Mouse (Mus musculus) kidney, postnatal 25 days (tissue): Measurements from ENCODE around the gene Etv6.
A peak's percentile ranks its signal among the peaks of the same experiment; 100 is the strongest.

Experiments
- DNase-seq, 2 experiments: peaks; one replicate each; pipeline ENCODE4 v3.0.0; 2021; ENCODE audit warnings: mixed read lengths in 2 of 2

Etv6 gene

GRCm38 (mm10) chr6:134262911-134263607 lies 227.6 kb downstream of the Etv6 start:
- peak in 1 of 2 experiments; percentile 24 for DNase-seq

GRCm38 (mm10) chr6:134273884-134274283 lies 238.4 kb downstream of the Etv6 start:
- no peak for DNase-seq

GRCm38 (mm10) chr6:134276954-134277353 lies 241.5 kb downstream of the Etv6 start:
- no peak for DNase-seq

GRCm38 (mm10) chr6:134282095-134282494 lies 246.6 kb downstream of the Etv6 start:
- no peak for DNase-seq

GRCm38 (mm10) chr6:134291823-134292222 lies 256.3 kb downstream of the Etv6 start:
- DNase-seq = no peak

GRCm38 (mm10) chr6:134292404-134292803 lies 256.9 kb downstream of the Etv6 start:
- no peak for DNase-seq

- DNase-seq = no peak
Measured at GRCm38 (mm10) chr6:134293615-134294508, 258.4 kb downstream of the Etv6 start.

GRCm38 (mm10) chr6:134297884-134298619 lies 262.6 kb downstream of the Etv6 start:
- no peak for DNase-seq

- DNase-seq = no peak
Measured at GRCm38 (mm10) chr6:134301951-134302350, 266.5 kb downstream of the Etv6 start.

- peak; percentile 5 to 45 for DNase-seq
Measured at GRCm38 (mm10) chr6:134311346-134311745, 275.8 kb downstream of the Etv6 start.

- DNase-seq = no peak
Measured at GRCm38 (mm10) chr6:134312571-134312970, 277.1 kb downstream of the Etv6 start.

GRCm38 (mm10) chr6:134317371-134317770 lies 281.9 kb downstream of the Etv6 start:
- no peak for DNase-seq
